Mouse (Mus musculus): Measurements from ENCODE around the gene P2rx4. TPM values are rescaled to one million over a fixed set of nuclear protein-coding genes. Genes with fewer than 3 reads are reported as not detected.
A peak's percentile ranks its signal among the peaks of the same experiment; 100 is the strongest.

Gene P2rx4
- polyA plus RNA-seq, 1 experiment from 2014 or later, result 12.3 TPM

DNA sequence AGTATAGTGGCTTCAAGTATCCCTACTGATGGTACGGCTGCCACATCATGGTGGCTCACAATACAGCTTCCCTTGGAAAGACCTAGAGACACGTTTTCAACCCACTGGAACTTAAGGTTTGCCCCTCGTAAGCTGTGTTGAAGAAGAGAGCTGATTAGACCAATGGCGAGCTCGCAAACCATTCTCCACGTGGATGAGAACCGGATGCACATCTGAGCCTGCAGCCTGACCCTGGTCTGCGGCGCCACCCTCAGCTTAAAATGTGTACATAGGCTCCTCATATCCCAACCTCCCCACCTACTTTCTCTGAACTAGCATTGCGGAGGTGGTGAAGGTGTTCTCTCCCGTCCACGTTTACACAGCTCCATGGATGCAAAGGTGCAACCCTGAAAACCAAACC is 26.1 kb upstream of the P2rx4 start:
- Histone ChIP-seq H3K4me2 (ENCODE audit: low read depth, low read length) (no peak overlapping the region), H3K27me3 (ENCODE audit: control insufficient read depth, insufficient read depth, low read length) (no peaks in the 10 kb centered on the region), H3K4me1 (ENCODE audit: control insufficient read depth, insufficient read depth, low read length) (no peaks in the 10 kb centered on the region), H3K36me3 (ENCODE audit: control insufficient read depth, insufficient read depth, low read length) (no peaks in the 10 kb centered on the region), H3K27ac (ENCODE audit: low read depth, low read length) (no peak overlapping the region), H3K9me3 (ENCODE audit: control insufficient read depth, low read length) (no peaks in the 10 kb centered on the region), H3K4me3 (ENCODE audit: low read depth, low read length) (no peak overlapping the region), H3K9ac (replicated peaks; ENCODE audit: low read depth, low read length) (no peak overlapping the region)
- 87% methylated on average over 12 of the region's 12 CpGs for WGBS
- ATAC-seq (ENCODE audit: low read depth), result no peak

DNA sequence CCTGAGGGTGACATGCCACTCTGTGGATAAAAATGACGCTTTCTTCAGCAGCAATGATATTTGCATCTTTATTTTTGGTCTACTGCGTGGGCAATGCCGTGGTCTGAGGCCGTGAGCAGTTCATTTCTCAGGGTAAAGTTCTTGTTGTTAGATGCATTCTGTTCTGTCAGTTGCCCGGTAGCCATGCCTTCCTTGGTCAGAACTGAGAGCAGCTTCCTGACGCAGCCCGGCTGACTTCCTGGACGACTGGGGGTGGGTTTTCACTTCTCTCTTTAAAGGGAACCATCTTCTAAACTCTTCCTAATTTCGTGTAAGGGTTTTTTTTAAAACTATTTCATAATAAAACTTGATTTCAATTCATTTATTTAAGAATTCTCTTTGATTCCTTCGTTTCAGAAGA is 23.4 kb upstream of the P2rx4 start:
- Histone ChIP-seq H3K27ac (ENCODE audit: low read depth, low read length) (no peak overlapping the region), H3K4me3 (ENCODE audit: low read depth, low read length) (no peak overlapping the region), H3K4me2 (ENCODE audit: low read depth, low read length) (no peak overlapping the region), H3K9ac (replicated peaks; ENCODE audit: low read depth, low read length) (no peak overlapping the region), H3K9me3 (ENCODE audit: control insufficient read depth, low read length) (no peaks in the 10 kb centered on the region), H3K27me3 (ENCODE audit: control insufficient read depth, insufficient read depth, low read length) (no peaks in the 10 kb centered on the region), H3K4me1 (ENCODE audit: control insufficient read depth, insufficient read depth, low read length) (no peaks in the 10 kb centered on the region), H3K36me3 (ENCODE audit: control insufficient read depth, insufficient read depth, low read length) (no peaks in the 10 kb centered on the region)
- WGBS, result 79% methylated on average over 10 of the region's 10 CpGs
- no peak for ATAC-seq (ENCODE audit: low read depth)

DNA sequence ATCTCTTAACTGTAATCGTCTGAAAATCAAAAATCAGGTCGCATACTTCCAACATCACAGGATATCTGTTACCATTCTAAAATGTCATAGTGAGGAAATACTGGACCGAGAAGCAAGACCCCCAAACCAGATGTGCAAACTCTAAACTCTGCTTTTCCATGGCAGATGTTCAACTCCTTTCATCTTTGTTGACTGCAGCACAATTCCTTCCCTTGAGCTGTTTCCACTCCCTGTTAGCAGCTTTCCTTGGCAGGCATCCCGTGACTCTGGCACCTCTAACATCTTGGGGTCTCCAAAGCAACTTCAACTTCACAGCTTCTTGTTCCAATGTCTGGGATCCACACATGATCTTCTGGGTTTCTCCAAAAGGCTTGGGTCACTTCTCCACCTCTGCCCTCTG is 20.0 kb upstream of the P2rx4 start:
- no peak overlapping the region for H3K9ac ChIP-seq (replicated peaks; ENCODE audit: low read depth, low read length)
- H3K27ac ChIP-seq (ENCODE audit: low read depth, low read length), result no peak overlapping the region
- 89% methylated on average over 4 of the region's 4 CpGs for WGBS
- no peak overlapping the region for H3K4me3 ChIP-seq (ENCODE audit: low read depth, low read length)
- H3K4me2 ChIP-seq (ENCODE audit: low read depth, low read length), result no peak overlapping the region
- H3K9me3 ChIP-seq (ENCODE audit: control insufficient read depth, low read length), result no peaks in the 10 kb centered on the region
- no peaks in the 10 kb centered on the region for H3K27me3 ChIP-seq (ENCODE audit: control insufficient read depth, insufficient read depth, low read length)
- H3K36me3 ChIP-seq (ENCODE audit: control insufficient read depth, insufficient read depth, low read length), result no peaks in the 10 kb centered on the region
- ATAC-seq (ENCODE audit: low read depth), result no peak
- no peaks in the 10 kb centered on the region for H3K4me1 ChIP-seq (ENCODE audit: control insufficient read depth, insufficient read depth, low read length)

DNA sequence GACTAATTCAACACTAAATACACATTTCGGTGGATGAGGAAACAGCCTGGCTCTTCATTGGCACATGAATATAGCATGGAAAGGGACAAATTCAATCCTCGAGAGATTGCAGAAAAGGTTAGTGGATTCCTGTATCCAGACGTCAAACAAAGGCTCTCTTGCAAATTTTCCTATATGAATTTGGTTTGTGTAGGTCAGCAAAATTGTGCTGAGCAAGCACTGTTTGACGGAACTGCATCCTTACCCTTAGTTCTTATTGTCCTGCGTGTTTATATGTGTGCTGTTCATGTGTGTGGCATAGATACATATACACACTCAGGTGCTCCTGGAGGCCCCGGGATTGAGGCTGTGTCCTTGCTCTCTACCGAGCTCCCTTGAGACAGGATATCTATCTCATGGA is 18.2 kb upstream of the P2rx4 start:
- ATAC-seq (ENCODE audit: low read depth), result no peak
- H3K9me3 ChIP-seq (ENCODE audit: control insufficient read depth, low read length), result no peaks in the 10 kb centered on the region
- H3K27ac ChIP-seq (ENCODE audit: low read depth, low read length), result no peak overlapping the region
- H3K27me3 ChIP-seq (ENCODE audit: control insufficient read depth, insufficient read depth, low read length), result no peaks in the 10 kb centered on the region
- H3K4me1 ChIP-seq (ENCODE audit: control insufficient read depth, insufficient read depth, low read length), result 0 out of 2 replicates have a peak, but pooled peaks cover 5% of the 10 kb centered on the region
- WGBS, result 94% methylated on average over 7 of the region's 7 CpGs
- H3K9ac ChIP-seq (replicated peaks; ENCODE audit: low read depth, low read length), result no peak overlapping the region
- H3K4me3 ChIP-seq (ENCODE audit: low read depth, low read length), result no peak overlapping the region
- no peak overlapping the region for H3K4me2 ChIP-seq (ENCODE audit: low read depth, low read length)
- H3K36me3 ChIP-seq (ENCODE audit: control insufficient read depth, insufficient read depth, low read length), result no peaks in the 10 kb centered on the region

DNA sequence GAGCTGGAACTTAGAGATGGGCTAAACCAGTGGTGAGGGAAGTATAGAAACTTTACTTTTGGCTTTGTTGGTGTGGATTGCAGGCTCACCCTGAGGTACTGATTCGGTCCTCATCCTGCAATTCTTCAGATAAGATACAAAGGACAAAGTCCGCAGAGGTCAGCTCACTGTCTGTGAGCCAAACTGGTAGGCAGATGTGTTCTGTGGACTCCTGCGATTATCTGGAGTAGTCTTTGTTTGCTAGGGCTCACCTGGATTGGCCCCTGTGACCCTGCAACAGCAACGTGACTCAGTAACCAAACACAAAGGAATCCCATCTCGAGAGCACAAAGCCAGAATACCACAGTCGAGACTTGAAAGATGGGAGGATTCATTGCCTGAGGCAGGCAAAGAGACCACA is 16.9 kb upstream of the P2rx4 start:
- no peak overlapping the region for H3K27ac ChIP-seq (ENCODE audit: low read depth, low read length)
- WGBS, result 49% methylated on average over 6 of the region's 6 CpGs
- no peaks in the 10 kb centered on the region for H3K9me3 ChIP-seq (ENCODE audit: control insufficient read depth, low read length)

DNA sequence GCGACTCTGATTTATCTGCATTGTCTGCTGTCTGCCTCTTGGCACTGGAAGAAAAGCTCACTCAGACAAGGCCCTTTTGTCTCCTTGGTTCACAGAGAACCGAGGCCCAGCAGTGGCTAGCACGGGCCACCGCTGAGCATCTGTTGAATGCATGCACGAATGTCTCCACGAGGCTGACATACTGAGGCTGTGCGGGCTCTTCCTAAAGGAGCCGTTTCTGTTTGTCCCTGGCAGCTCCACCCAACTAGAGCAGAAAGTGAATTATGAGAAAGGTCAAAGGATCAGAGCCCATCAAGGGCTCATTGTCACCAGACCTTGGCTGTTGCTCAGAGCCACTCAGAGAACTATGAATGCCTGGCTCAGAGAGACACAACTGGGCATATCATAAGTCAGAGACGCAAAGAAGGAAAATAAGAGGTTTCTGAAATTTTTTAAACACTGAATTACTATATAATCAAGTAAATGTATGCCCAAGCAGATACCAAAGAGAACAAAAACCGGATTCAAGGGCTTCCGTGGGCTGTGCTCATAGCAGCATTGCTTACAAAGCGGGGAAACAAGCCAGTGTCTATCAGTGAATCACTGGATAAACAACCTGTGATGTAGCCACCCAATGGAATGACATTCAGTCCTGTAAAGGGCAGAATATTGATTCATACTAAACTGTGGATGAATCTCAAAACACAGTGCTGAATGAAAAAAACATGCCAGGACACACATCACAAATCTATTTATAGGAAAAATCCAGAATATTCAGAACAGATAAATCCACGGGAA is 13.7 kb upstream of the P2rx4 start:
- Histone ChIP-seq H3K4me3 (ENCODE audit: low read depth, low read length) (no peak overlapping the region), H3K4me2 (ENCODE audit: low read depth, low read length) (no peak overlapping the region), H3K9ac (replicated peaks; ENCODE audit: low read depth, low read length) (no peak overlapping the region), H3K4me1 (ENCODE audit: control insufficient read depth, insufficient read depth, low read length) (0 out of 2 replicates have a peak, but pooled peaks cover 5% of the 10 kb centered on the region), H3K36me3 (ENCODE audit: control insufficient read depth, insufficient read depth, low read length) (no peaks in the 10 kb centered on the region), H3K9me3 (ENCODE audit: control insufficient read depth, low read length) (no peaks in the 10 kb centered on the region), H3K27ac (ENCODE audit: low read depth, low read length) (peak overlapping the region; percentile 60), H3K27me3 (ENCODE audit: control insufficient read depth, insufficient read depth, low read length) (no peaks in the 10 kb centered on the region)
- peak; percentile 88; the same call in 1 of the 2 replicates for ATAC-seq (ENCODE audit: low read depth)
- WGBS, result 16% methylated on average over 13 of the region's 13 CpGs

More for the DNA sequence above, 16.9 kb upstream of the P2rx4 start:
- no peaks in the 10 kb centered on the region for H3K27me3 ChIP-seq (ENCODE audit: control insufficient read depth, insufficient read depth, low read length)
- no peaks in the 10 kb centered on the region for H3K36me3 ChIP-seq (ENCODE audit: control insufficient read depth, insufficient read depth, low read length)
- H3K4me2 ChIP-seq (ENCODE audit: low read depth, low read length), result no peak overlapping the region
- H3K9ac ChIP-seq (replicated peaks; ENCODE audit: low read depth, low read length), result no peak overlapping the region
- 0 out of 2 replicates have a peak, but pooled peaks cover 5% of the 10 kb centered on the region for H3K4me1 ChIP-seq (ENCODE audit: control insufficient read depth, insufficient read depth, low read length)
- ATAC-seq (ENCODE audit: low read depth), result no peak
- no peak overlapping the region for H3K4me3 ChIP-seq (ENCODE audit: low read depth, low read length)

DNA sequence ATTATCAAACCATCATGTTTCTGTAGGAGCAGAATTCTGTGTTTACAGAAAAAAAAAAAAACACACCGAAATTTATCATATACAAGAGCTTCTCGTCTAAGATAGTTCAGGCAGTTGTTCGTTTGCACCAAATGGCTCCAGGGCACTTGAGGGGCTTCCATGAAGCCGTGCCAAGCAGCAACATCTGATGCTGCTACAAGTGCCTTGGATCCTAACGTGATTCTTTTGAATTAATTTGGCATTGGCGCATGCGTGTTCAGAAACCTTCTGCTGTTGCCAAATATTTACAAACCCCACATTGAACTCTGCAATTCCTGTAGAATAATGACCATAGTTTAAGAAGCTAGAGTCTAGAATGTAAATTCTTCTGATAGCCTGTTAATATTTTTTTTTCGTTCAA is 11.8 kb upstream of the P2rx4 start:
- Histone ChIP-seq H3K4me2 (ENCODE audit: low read depth, low read length) (no peak overlapping the region), H3K36me3 (ENCODE audit: control insufficient read depth, insufficient read depth, low read length) (no peaks in the 10 kb centered on the region), H3K27ac (ENCODE audit: low read depth, low read length) (no peak overlapping the region), H3K4me1 (ENCODE audit: control insufficient read depth, insufficient read depth, low read length) (0 out of 2 replicates have a peak, but pooled peaks cover 5% of the 10 kb centered on the region), H3K9ac (replicated peaks; ENCODE audit: low read depth, low read length) (no peak overlapping the region), H3K27me3 (ENCODE audit: control insufficient read depth, insufficient read depth, low read length) (no peaks in the 10 kb centered on the region), H3K9me3 (ENCODE audit: control insufficient read depth, low read length) (no peaks in the 10 kb centered on the region), H3K4me3 (ENCODE audit: low read depth, low read length) (no peak overlapping the region)
- 61% methylated on average over 8 of the region's 8 CpGs for WGBS
- no peak for ATAC-seq (ENCODE audit: low read depth)

DNA sequence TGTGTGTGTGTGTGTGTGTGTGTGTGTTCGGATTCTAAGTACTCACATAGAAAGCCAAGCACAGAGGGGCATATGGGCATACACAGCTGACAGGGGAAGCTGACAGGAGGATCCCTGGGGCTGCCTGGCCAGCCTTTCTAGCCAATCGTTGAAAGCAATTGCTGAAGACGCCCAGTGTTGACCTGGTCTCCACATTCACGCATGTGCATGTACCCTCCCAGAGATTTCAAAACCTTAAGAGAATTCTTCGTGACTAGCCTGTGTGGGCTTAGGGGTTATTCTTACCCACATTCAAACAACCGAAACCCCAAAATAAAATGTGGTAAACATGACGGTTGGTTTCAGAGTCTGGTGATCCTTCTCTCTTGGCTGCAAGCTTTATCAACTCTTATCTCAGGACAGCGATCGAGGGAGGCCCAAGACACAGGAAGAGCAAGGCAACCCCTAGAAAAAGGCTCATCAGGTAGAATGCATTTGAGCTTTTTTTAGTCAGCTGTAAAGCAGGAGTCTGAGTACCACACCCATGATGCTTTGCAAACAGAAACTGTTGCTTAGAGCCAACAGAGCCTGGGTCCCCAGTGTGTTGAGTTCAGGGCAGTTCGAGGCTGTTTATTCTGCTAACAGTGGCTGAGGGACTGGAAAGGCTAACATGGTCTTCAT is 9.2 kb upstream of the P2rx4 start:
- Histone ChIP-seq H3K36me3 (ENCODE audit: control insufficient read depth, insufficient read depth, low read length) (no peaks in the 10 kb centered on the region), H3K4me3 (ENCODE audit: low read depth, low read length) (no peak overlapping the region), H3K27ac (ENCODE audit: low read depth, low read length) (no peak overlapping the region), H3K27me3 (ENCODE audit: control insufficient read depth, insufficient read depth, low read length) (no peaks in the 10 kb centered on the region), H3K4me1 (ENCODE audit: control insufficient read depth, insufficient read depth, low read length) (0 out of 2 replicates have a peak, but pooled peaks cover 5% of the 10 kb centered on the region), H3K9me3 (ENCODE audit: control insufficient read depth, low read length) (no peaks in the 10 kb centered on the region), H3K4me2 (ENCODE audit: low read depth, low read length) (no peak overlapping the region), H3K9ac (replicated peaks; ENCODE audit: low read depth, low read length) (no peak overlapping the region)
- ATAC-seq (ENCODE audit: low read depth), result no peak
- WGBS, result 88% methylated on average over 10 of the region's 10 CpGs

DNA sequence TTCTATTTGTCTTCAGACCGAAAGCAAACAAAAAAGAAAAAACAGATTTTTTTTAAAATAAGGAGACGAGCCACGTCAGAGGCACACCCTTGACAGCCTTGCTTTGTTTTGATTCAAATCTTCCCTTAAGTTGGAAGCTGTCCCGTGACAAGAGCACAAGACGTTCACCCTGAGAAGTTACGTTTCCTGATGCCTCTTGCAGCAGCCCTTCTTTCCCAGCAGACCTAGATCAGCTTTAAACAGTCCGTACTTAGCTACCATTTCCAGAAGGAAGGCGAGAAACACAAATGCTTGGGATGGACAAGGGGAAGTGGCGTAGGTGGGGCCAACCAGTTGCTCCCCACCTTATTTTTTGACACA is 8.7 kb upstream of the P2rx4 start:
- WGBS, result 88% methylated on average over 9 of the region's 9 CpGs
- Histone ChIP-seq H3K4me3 (ENCODE audit: low read depth, low read length) (no peak overlapping the region), H3K36me3 (ENCODE audit: control insufficient read depth, insufficient read depth, low read length) (no peaks in the 10 kb centered on the region), H3K9me3 (ENCODE audit: control insufficient read depth, low read length) (no peaks in the 10 kb centered on the region), H3K27ac (ENCODE audit: low read depth, low read length) (no peak overlapping the region), H3K4me1 (ENCODE audit: control insufficient read depth, insufficient read depth, low read length) (0 out of 2 replicates have a peak, but pooled peaks cover under 1% of the 10 kb centered on the region), H3K4me2 (ENCODE audit: low read depth, low read length) (no peak overlapping the region), H3K9ac (replicated peaks; ENCODE audit: low read depth, low read length) (no peak overlapping the region), H3K27me3 (ENCODE audit: control insufficient read depth, insufficient read depth, low read length) (no peaks in the 10 kb centered on the region)
- no peak for ATAC-seq (ENCODE audit: low read depth)

All from neural tube, embryonic 14.5 days (tissue).